Mouse (Mus musculus) lung, postnatal 0 days (tissue): ENCODE results near the gene Xirp2.

Experiments
- CTCF ChIP-seq: IDR thresholded peaks from 2 replicates; pipeline ENCODE4 v1.5.1; 2016; ENCODE audit warnings: antibody characterized with exemption, mild to moderate bottlenecking
- EP300 ChIP-seq: IDR thresholded peaks from 2 replicates; pipeline ENCODE4 v1.6.1; 2016; ENCODE audit warnings: antibody characterized with exemption, mild to moderate bottlenecking, control low read depth

- no peak for TF ChIP-seq CTCF
- no peak for TF ChIP-seq EP300
These were observed 23.0 kb upstream of the Xirp2 start for GRCm38 (mm10) chr2:67422799-67423198.
